Mouse (Mus musculus) ovary, postnatal 14 days (tissue): Measurements from ENCODE around the gene Nynrin.

ENCODE experiments used
- DNase-seq: peaks from one replicate; pipeline ENCODE4 v3.0.0; 2022; ENCODE audit warnings: low spot score

Nynrin gene

DNA sequence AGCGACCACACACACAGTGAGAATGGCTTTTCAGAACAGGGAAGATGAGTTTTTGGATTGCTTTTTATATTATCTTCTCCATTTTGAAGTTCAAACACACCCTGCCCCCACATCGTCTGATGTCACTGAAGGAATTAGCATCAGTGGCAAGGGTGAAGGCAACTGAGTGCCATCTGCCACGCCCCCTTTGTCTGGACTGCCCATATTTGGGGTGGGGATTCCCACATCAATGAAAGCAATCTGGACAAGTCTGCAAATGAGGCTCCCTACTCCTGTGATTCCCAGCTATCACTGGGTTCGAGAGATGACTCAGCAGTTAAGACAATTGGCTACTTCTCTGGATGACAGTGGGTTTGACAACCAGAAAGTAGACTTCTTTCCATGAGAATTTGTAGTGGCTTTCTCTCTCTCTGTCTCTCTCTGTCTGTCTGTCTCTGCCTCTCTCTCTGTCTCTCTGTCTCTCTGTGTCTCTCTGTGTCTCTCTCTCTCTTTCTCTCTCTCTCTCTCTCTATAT is 12.9 kb upstream of the Nynrin start:
- no peak for DNase-seq

DNA sequence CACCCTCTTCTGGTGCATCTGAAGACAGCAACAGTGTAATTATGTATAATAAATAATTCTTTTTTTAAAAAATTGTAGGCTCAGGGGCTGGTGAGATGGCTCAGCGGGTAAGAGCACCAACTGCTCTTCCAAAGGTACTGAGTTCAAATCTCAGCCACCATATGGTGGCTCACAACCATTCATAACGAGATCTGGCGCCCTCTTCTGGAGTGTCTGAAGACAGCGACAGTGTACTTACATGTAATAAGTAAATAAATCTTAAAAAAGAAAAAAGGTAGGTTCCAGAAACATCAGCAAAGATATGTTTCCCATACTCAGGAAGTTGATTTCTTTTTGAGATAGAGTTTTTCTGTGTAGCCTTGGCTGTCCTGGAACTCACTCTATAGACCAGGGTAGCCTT is 11.0 kb upstream of the Nynrin start:
- no peak for DNase-seq

GRCm38 (mm10) chr14:55845506-55846294 is 8.1 kb upstream of the Nynrin start:
- DNase-seq: no peak

DNA sequence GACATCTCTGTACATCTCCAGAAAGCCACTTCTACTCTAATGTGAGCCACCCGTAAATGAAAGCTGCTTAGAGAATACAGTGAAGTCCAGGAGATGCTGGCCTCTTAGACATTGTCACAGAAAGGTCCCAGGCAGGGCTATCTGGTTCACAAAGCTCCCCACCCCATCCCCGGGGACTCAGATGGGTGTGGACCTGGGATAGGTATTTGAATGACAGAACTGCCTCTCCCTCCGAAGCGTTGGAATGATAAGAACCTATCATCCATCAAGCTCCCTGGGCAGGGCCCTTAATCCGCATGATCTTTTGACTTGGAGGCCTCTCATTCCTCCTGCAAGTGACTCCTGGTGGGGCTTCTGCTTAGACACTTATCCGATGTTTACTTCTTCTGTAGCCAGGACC is 2.9 kb upstream of the Nynrin start:
- DNase-seq: no peak

DNA sequence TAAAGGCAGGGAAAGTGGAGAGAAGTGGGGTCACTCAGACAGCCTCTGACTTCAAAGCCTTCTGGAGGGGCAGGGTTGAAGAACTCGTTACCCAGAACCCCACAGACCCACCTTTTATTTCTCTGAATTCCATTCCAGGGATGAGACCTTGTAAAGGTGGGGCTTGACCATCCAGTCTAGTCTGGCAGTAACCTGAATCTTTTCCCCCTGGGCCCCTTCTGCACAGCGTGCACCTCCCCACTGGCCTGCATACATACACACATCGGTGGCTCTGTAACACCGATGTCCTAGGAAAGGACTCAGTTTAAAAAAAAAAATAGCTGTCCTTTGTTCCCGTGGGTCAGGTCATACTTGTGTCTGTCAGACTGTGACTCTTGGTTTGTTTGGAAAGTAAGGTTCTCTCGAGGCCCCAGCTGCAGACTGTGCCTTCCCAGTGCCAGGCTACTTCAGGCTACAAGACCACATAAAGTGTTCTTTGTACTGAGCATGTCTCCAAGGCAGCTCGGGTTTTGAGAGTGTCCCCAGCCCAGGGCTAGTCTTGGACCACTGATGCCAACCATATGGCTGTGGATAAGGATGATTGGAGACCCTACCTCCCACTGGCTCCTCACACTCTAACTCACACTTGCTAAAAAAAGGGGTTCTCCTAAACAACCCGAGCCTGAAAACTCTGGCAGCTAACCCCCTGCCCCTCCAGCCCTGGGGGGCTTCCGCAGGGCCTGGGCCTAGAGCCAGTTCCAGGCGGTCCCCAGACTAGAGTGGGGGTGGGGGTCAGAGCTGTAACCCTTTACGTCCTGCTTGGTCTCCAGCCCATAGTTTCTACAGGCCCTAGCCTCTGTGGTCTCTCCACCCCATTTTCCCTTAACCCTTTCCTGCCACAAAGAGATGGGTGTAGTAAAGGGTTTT is 911 bp upstream of the Nynrin start:
- DNase-seq: no peak

DNA sequence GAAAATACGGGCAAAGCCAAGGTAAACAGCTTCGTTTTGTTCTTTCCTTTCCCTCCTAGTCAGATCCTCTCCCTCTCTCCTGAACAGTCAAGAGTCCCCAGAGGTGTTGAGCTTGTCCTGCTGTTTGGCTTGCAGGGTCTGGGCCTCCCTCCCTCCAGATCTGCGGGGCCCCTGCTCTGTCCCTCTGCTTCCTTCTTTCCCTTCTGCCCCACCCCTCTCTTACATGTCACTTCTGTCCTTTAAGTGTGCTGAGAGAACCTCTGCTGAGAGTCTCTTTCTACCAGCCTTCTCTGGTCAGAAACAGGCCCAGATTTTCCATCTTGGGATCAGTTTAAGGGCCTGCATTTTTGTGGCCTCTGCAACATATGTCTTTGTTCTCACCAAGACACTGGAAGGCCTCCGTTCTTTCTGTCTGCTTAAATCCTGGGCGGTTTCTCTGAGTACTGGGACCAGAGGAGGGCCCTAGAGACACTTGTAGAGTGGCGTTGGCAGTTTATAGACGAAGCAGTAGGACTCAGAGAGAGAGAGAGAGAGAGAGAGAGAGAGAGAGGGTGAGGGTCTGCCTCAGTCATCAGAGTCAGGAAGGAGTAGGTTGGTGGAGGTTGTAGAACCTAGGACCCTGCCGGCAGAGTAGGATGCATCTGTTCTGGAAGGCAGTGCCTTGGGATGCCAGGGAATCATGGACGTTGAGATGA is 743 bp downstream of the Nynrin start:
- no peak for DNase-seq

DNA sequence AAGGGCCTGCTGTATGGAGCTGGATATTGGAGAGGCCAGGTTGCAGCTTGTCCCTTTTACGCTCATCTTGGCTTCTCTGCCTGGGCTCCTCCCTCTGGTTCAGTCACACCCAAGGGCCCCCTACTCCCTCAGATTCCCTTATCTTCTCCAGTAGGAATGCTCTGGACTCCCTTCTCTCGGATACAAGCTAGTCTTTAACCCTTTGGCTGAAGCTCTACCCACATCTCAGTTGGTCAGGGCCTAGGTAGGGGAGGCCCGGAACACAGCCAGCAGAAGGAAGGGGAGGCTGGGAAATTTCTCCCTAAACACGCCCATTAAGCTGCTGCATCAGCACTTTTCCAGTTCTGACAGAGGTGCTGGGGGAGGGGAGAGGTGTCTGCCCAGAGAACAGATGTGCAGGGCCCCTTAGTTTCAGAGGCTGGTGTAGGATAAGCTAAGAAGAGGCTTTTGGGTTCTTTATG is 1.3 kb downstream of the Nynrin start:
- peak; percentile 38 for DNase-seq

DNA sequence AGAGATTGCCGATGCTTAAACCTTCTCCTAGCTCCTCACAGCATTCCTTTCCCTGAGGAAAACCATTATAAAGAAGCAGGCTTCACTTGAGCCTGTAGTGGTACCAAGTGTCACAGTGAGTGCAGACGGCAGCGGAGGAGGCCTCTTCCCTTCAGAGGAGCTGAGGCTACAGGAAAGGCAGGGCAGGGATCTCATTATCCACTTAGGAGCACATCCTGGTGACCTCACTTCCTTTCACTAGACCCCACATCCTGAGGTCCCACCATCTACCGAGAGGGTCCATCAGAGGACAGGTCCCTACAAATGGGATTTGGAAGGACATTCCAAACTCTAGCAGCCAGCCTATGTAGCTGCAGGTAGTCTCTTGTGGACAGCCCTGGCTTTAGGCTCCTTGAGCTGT is 3.8 kb downstream of the Nynrin start:
- DNase-seq: no peak

GRCm38 (mm10) chr14:55862186-55862585 is 8.4 kb downstream of the Nynrin start:
- DNase-seq: no peak

- no peak for DNase-seq
These were observed 9.2 kb downstream of the Nynrin start for GRCm38 (mm10) chr14:55862970-55863369.

DNA sequence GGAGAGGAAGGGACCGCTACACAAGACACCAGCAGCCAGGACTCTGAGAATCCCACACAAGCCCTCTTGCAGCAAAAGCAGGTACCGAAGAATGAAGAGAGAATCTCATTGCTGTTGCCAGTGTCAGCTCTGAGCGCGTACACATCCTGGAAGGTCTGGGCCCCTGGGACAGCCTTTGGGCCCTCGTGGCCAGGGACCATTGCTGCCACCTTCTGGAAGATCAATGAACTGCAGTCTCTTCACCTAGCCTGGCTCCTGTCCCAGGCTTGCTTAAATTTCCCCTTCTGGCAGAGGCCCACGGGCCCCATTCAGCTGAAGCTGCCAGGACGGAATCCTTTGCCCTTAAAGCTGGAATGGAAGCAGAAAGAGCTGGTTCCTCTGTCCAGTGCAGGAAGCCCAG is 10.0 kb downstream of the Nynrin start:
- peak; percentile 74 for DNase-seq

DNA sequence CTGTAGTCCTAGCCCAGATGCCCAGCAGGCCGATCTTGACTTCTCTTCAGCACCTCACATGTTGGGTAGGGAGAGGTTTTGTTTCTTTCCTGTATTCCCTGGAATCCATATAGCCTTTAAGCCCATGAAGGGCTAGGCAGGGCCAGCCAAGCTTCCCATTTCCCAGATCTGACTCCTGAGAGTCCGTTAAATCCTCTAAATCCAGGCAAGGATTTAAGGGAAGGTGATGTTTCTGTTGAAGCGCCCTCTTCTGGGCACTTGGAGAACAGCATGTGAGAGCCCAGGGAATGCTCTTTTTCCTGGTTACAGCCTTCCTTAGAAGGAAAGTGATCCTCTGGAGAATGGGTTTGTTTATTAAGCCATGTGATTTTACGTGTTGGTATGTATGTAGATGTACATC is 13.2 kb downstream of the Nynrin start:
- peak; percentile 58 for DNase-seq

DNA sequence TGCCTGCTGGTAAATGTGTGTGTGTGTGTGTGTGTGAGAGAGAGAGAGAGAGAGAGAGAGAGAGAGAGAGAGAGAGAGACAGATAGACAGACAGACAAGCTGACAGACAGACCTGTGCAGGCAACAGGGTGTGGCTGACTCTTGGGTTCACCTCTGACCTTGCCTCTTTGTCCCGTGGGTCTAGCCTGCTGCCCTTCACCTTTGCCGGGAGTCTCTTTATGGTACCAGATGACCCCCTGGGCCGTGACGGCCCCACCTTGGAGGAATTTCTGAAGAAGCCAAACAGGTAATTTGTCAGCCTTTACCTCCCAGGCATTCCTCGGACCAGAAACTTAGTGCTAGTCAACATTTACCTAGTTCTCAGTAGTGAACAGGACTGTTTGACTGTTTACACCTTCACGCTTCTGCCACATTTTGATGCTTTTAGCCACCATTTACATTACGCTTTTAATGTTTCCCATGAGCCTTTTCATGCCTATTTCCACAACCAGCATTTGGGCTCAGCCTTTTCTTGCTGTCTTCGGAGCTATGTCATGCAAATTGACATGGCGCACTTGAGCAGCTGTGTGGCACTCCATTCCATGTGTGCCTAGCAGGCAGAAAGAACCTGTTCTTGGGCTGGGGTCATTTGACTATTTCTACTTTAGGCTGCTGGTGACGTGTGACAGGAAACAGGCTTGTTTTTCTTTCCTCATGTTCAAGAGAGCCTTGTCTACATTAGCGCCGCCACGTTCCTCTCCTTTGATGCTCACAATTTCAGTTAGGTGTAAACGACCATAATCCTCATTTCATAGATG is 14.6 kb downstream of the Nynrin start:
- no peak for DNase-seq

DNA sequence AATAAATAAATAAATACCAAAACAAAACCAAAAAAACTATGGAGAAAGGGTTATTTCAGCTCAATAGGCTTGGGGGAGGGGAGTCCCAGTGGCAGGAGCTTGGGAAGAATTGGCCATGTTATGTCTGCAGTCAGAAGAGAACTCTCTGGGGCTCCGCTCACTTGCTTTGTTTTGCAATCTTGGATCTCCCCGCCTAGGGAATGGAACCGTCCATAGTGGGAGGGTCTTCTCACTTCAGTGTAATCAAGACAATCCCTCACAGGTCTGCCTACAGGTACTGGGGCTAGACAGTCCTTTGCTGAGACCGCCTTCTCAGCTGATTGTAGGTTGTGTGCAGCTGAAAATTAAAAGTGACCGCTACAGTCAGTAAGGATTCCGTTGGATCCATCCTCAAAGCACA is 15.7 kb downstream of the Nynrin start:
- no peak for DNase-seq

- DNase-seq: no peak
These were observed 18.2 kb downstream of the Nynrin start for GRCm38 (mm10) chr14:55872039-55872438.

- DNase-seq: no peak
These were observed 18.7 kb downstream of the Nynrin start for GRCm38 (mm10) chr14:55872551-55872950.

DNA sequence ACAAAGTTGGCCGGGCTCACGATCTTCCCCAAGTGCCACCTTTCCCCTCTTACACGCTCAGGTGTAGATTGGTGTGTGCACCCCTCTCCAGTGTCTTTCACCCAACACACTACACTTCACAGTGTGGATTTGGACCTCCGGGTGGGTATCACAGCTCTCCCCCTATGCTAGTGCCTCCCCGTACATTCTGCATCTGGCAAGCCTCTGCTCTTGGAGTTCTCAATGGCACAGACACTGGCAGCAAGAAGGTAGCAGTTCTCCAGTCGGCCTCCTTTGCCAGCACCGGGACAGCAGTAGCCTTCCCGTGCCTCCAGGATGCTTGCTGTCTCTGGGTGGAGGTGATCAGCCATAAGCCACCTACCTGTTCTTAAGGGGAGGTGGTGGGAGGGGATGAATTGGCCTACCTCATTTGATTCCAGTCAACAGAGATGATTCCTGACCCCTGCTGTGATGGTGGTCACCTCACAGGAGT is 19.5 kb downstream of the Nynrin start:
- no peak for DNase-seq

DNA sequence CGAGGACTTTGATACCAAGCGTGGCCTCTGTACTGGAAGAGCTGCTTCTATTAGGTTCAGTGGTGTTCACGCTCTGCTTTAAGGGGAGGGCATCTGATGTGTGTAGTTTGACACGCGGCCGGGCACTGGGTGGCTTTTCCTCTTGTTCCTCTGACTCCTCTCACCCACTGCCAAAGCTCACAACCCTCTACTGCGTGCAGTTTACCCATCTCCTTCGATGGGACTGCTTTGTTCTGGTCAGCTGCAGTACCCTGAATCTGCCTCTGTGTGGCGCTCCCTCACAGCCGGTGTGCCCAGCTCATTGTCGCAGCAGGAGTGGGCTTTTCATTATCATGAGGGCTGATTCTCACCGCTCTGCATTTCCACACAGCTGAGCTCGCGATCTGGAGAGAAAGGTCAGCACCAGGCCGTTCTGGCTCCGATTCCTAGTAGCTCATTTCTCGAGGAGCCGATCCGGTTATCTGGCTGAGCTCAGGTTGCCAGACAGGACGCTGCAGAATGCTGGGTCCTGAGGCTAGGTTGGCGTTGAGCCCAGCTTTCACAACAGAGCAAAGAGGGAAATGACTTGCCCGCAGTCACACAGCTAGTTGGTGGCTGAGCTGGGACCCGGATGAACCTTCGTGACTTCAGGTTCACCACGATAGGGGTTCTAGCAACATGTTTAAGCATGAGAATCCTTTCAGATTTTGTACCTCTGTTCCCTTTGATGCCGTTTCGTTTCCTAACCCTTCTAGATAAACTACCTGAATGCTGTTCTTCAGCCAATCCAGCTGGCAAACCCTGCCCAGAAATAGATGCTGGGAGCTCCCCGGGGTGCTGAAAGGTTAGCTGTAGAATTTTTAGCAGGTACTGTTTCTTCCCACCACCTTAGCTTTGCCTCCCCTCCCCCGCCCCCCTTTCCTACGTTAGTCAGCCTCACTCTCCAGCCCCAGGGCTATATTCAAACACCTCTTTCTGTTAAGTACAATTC is 20.2 kb downstream of the Nynrin start:
- DNase-seq: peak; percentile 77

DNA sequence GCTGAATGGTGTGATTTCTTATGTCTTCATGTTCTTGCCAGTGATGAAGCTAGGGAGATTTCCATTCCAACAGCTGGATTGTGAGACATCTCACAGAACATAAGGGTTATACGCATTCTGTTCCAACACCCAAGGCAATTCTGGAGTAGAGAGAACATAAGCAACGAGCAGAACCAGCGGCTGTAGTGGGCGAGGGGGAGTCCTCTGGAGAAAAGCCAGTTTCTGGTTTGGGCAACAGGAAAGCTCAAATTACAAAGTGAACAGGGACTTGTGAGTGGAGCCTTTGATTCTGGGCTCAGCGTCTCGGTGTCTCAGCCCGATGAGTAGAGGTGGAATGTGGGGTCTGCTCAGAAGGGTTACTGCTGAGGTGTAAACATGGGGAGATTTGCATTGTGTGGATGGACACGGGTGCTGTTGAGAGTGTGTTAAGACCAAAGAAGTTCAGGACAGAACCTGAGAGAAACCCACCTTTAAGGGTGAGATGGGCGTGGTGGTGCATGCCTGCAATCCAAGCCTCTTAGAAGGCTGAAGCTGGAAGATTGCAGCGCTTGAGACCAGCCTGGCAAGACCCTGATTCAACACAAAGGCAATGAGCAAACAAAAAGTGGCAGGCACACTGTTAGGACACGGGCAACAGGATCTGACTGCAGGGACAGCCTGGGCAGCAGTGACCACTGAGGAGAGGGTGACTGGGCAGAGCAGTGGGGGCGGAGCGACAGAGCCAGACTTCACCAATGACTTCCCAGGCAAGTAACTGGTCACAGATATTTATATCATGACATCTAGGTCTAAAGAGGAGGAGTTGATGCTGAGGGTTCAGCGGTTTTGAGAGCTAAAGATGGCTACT is 23.9 kb downstream of the Nynrin start:
- DNase-seq: no peak
